ENCODE assay signal across 23 mouse cellular contexts in genomic region chr11:107438140-107438539, GRCm38 (mm10). TPM values are rescaled to one million over a fixed set of nuclear protein-coding genes. Genes with fewer than 3 reads are reported as not detected.
DNase-seq lines count a peak whose midpoint lies in the region; ATAC-seq and TF ChIP-seq lines count a peak whose summit lies in the region.
"Had no signal": no experiment of that assay in that cellular context is flagged by ENCODE, and none has a peak within 500 bp of the region (broad histone marks: within the 10 kb centered on the region; RNA-seq: fewer than 3 reads in every experiment).

No protein-coding gene starts in this region.

- no peak for TF ChIP-seq POLR2A in ES-Bruce4 (IDR thresholded peaks at IDR 0.05; ENCODE audit: insufficient read depth, low read length)

- peak; percentile 64 for DNase-seq in forebrain, embryonic 14.5 days (ENCODE audit: low spot score)
- DNase-seq in forebrain, postnatal 0 days = no peak
- no peak for DNase-seq in heart, postnatal 0 days (ENCODE audit: low spot score)
- peak; percentile 71 for DNase-seq in embryonic facial prominence, embryonic 14.5 days (ENCODE audit: low spot score)
- DNase-seq in cerebellum, postnatal 25 days = no peak
- DNase-seq in layer of hippocampus, postnatal 25 days (ENCODE audit: extremely low spot score in 1 of 2, low spot score in 1 of 2) = no peak
- DNase-seq: adrenal gland, adult 8-10 months; cerebellum, adult 2 months; cerebellum, postnatal 36 days; embryo, embryonic 11 days; lung, adult 18-20 months; retina, postnatal 1 day; right cerebral cortex, postnatal 25 days; spleen, adult 18-20 months had no signal

- H3K27ac ChIP-seq in forebrain, embryonic 14.5 days (ENCODE audit: low read depth, low read length) = no peak overlapping the region
- H3K27ac ChIP-seq in forebrain, postnatal 0 days (ENCODE audit: low read depth, low read length) = no peak overlapping the region
- peak overlapping the region; percentile 33 for H3K27ac ChIP-seq in heart, postnatal 0 days (ENCODE audit: low read depth)
- H3K27ac ChIP-seq in heart, embryonic 11.5 days (ENCODE audit: low read depth, low read length) = no peak overlapping the region
- peak overlapping the region; percentile 80 for H3K27ac ChIP-seq in ES-Bruce4 (ENCODE audit: insufficient read depth, low read length)
- H3K27ac ChIP-seq in embryonic facial prominence, embryonic 14.5 days (replicated peaks; ENCODE audit: low read depth, low read length) = no peak overlapping the region
- H3K27ac ChIP-seq: hindbrain, postnatal 0 days; midbrain, embryonic 13.5 days; neural tube, embryonic 13.5 days had no signal

- H3K9me3 ChIP-seq in forebrain, embryonic 14.5 days (replicated peaks; ENCODE audit: control insufficient read depth, low read length) = no peaks in the 10 kb centered on the region
- no peaks in the 10 kb centered on the region for H3K9me3 ChIP-seq in forebrain, postnatal 0 days (ENCODE audit: low read length)
- no peaks in the 10 kb centered on the region for H3K9me3 ChIP-seq in heart, postnatal 0 days (replicated peaks; ENCODE audit: control insufficient read depth, low read length)
- no peaks in the 10 kb centered on the region for H3K9me3 ChIP-seq in heart, embryonic 11.5 days (replicated peaks; ENCODE audit: control insufficient read depth, low read length)
- no peaks in the 10 kb centered on the region for H3K9me3 ChIP-seq in ES-Bruce4 (replicated peaks; ENCODE audit: control insufficient read depth, insufficient read depth, low read length, poor library complexity, severe bottlenecking)
- H3K9me3 ChIP-seq in embryonic facial prominence, embryonic 14.5 days (ENCODE audit: control insufficient read depth, low read length) = no peaks in the 10 kb centered on the region
- H3K9me3 ChIP-seq: G1E; midbrain, embryonic 13.5 days; neural tube, embryonic 13.5 days had no signal

- TF ChIP-seq CTCF in forebrain, postnatal 0 days (IDR thresholded peaks at IDR 0.05; ENCODE audit: low read depth) = no peak
- TF ChIP-seq CTCF in heart, postnatal 0 days (IDR thresholded peaks at IDR 0.05; ENCODE audit: low read depth) = peak; percentile 3; the same call in 1 of the 2 replicates
- no peak for TF ChIP-seq CTCF in ES-Bruce4 (IDR thresholded peaks at IDR 0.05; ENCODE audit: low read depth, low read length)

- H3K4me2 ChIP-seq in forebrain, embryonic 14.5 days (ENCODE audit: low read length) = no peak overlapping the region
- no peak overlapping the region for H3K4me2 ChIP-seq in forebrain, postnatal 0 days (ENCODE audit: low read depth)
- H3K4me2 ChIP-seq in heart, postnatal 0 days (ENCODE audit: low read depth, low read length) = no peak overlapping the region
- H3K4me2 ChIP-seq in heart, embryonic 11.5 days = no peak overlapping the region
- no peak overlapping the region for H3K4me2 ChIP-seq in embryonic facial prominence, embryonic 14.5 days (ENCODE audit: low read depth, low read length)
- H3K4me2 ChIP-seq: liver, embryonic 12.5 days; midbrain, embryonic 13.5 days; neural tube, embryonic 13.5 days had no signal

- H3K27me3 ChIP-seq in forebrain, embryonic 14.5 days (replicated peaks; ENCODE audit: control insufficient read depth, insufficient read depth, low read length) = no peaks in the 10 kb centered on the region
- H3K27me3 ChIP-seq in forebrain, postnatal 0 days (ENCODE audit: insufficient read depth, low read length) = no peaks in the 10 kb centered on the region
- H3K27me3 ChIP-seq in heart, postnatal 0 days (ENCODE audit: control insufficient read depth, insufficient read depth, low read length) = no peaks in the 10 kb centered on the region
- no peaks in the 10 kb centered on the region for H3K27me3 ChIP-seq in heart, embryonic 11.5 days (ENCODE audit: control insufficient read depth, insufficient read depth, low read length)
- H3K27me3 ChIP-seq in ES-Bruce4 (ENCODE audit: control insufficient read depth, insufficient read depth, low read length, poor library complexity, severe bottlenecking) = no peaks in the 10 kb centered on the region
- no peaks in the 10 kb centered on the region for H3K27me3 ChIP-seq in embryonic facial prominence, embryonic 14.5 days (replicated peaks; ENCODE audit: control insufficient read depth, insufficient read depth, low read length)
- H3K27me3 ChIP-seq: liver, embryonic 12.5 days; midbrain, embryonic 13.5 days; neural tube, embryonic 13.5 days had no signal

- no peak for ATAC-seq in forebrain, embryonic 14.5 days
- no peak for ATAC-seq in forebrain, postnatal 0 days
- ATAC-seq in heart, postnatal 0 days (ENCODE audit: insufficient read depth, low read depth) = no peak
- ATAC-seq in heart, embryonic 11.5 days (replicated peaks; ENCODE audit: insufficient number of reproducible peaks, low FRiP score, low TSS enrichment) = no peak
- ATAC-seq in embryonic facial prominence, embryonic 14.5 days (ENCODE audit: low read depth) = no peak
- ATAC-seq: CD4-positive, CD25-positive, alpha-beta regulatory T cell, adult 4 months; hindbrain, postnatal 0 days; intestine, embryonic 16.5 days; liver, embryonic 12.5 days; midbrain, embryonic 13.5 days had no signal

- no peak for TF ChIP-seq EP300 in heart, postnatal 0 days (IDR thresholded peaks at IDR 0.05; ENCODE audit: low read depth)
- no peak for TF ChIP-seq EP300 in ES-Bruce4 (IDR thresholded peaks at IDR 0.05; ENCODE audit: insufficient read depth, low read depth, low read length)

- H3K36me3 ChIP-seq in forebrain, embryonic 14.5 days (ENCODE audit: control insufficient read depth, insufficient read depth, low read length) = no peaks in the 10 kb centered on the region
- no peaks in the 10 kb centered on the region for H3K36me3 ChIP-seq in forebrain, postnatal 0 days (ENCODE audit: insufficient read depth)
- H3K36me3 ChIP-seq in heart, postnatal 0 days (replicated peaks; ENCODE audit: control insufficient read depth, insufficient read depth, low read length) = no peaks in the 10 kb centered on the region
- no peaks in the 10 kb centered on the region for H3K36me3 ChIP-seq in heart, embryonic 11.5 days (ENCODE audit: control insufficient read depth, insufficient read depth, low read length)
- no peaks in the 10 kb centered on the region for H3K36me3 ChIP-seq in ES-Bruce4 (ENCODE audit: control insufficient read depth, insufficient read depth, low read length, poor library complexity, severe bottlenecking)
- no peaks in the 10 kb centered on the region for H3K36me3 ChIP-seq in embryonic facial prominence, embryonic 14.5 days (ENCODE audit: control insufficient read depth, insufficient read depth, low read length)
- H3K36me3 ChIP-seq: liver, embryonic 12.5 days; midbrain, embryonic 13.5 days; neural tube, embryonic 13.5 days had no signal

- no peak overlapping the region for H3K9ac ChIP-seq in forebrain, embryonic 14.5 days (ENCODE audit: low read length)
- H3K9ac ChIP-seq in forebrain, postnatal 0 days = no peak overlapping the region
- no peak overlapping the region for H3K9ac ChIP-seq in heart, postnatal 0 days (replicated peaks; ENCODE audit: low read depth, low read length)
- H3K9ac ChIP-seq in heart, embryonic 11.5 days (ENCODE audit: low read depth, low read length) = no peak overlapping the region
- H3K9ac ChIP-seq in ES-Bruce4 (ENCODE audit: low read depth, poor library complexity, severe bottlenecking) = no peak overlapping the region
- H3K9ac ChIP-seq in embryonic facial prominence, embryonic 14.5 days (ENCODE audit: low read depth, low read length) = no peak overlapping the region
- H3K9ac ChIP-seq: liver, embryonic 12.5 days; midbrain, embryonic 13.5 days; neural tube, embryonic 13.5 days had no signal

- H3K4me1 ChIP-seq in forebrain, embryonic 14.5 days (ENCODE audit: control insufficient read depth, insufficient read depth, low read length) = peaks cover 5% of the 10 kb centered on the region; the same call in 1 of the 2 replicates
- no peaks in the 10 kb centered on the region for H3K4me1 ChIP-seq in forebrain, postnatal 0 days (ENCODE audit: insufficient read depth)
- H3K4me1 ChIP-seq in heart, postnatal 0 days (ENCODE audit: control insufficient read depth, insufficient read depth) = peaks cover 25% of the 10 kb centered on the region
- H3K4me1 ChIP-seq in heart, embryonic 11.5 days (ENCODE audit: control insufficient read depth, insufficient read depth, low read length) = no peaks in the 10 kb centered on the region
- peaks cover 4% of the 10 kb centered on the region for H3K4me1 ChIP-seq in ES-Bruce4 (ENCODE audit: control insufficient read depth, insufficient read depth, low read length)
- peaks cover 12% of the 10 kb centered on the region for H3K4me1 ChIP-seq in embryonic facial prominence, embryonic 14.5 days (ENCODE audit: control insufficient read depth, insufficient read depth, low read length)

- no peak overlapping the region for H3K4me3 ChIP-seq in forebrain, embryonic 14.5 days (ENCODE audit: low read depth, low read length)
- no peak overlapping the region for H3K4me3 ChIP-seq in forebrain, postnatal 0 days (ENCODE audit: low read depth, low read length)
- H3K4me3 ChIP-seq in heart, postnatal 0 days (ENCODE audit: low read depth, low read length) = no peak overlapping the region
- H3K4me3 ChIP-seq in heart, embryonic 11.5 days (ENCODE audit: low read depth, low read length) = no peak overlapping the region
- H3K4me3 ChIP-seq in ES-Bruce4 (ENCODE audit: low read depth, low read length) = no peak overlapping the region
- H3K4me3 ChIP-seq in embryonic facial prominence, embryonic 14.5 days (ENCODE audit: low read depth, low read length) = no peak overlapping the region
- H3K4me3 ChIP-seq: liver, embryonic 12.5 days; midbrain, embryonic 13.5 days; neural tube, embryonic 13.5 days had no signal

- 80% methylated on average over 3 of the region's 3 CpGs for WGBS in forebrain, embryonic 14.5 days
- WGBS in forebrain, postnatal 0 days = 54% methylated on average over 3 of the region's 3 CpGs
- WGBS in heart, postnatal 0 days = 75% methylated on average over 3 of the region's 3 CpGs
- WGBS in heart, embryonic 11.5 days (ENCODE audit: insufficient replicate concordance) = 88% methylated on average over 3 of the region's 3 CpGs
- 44% methylated on average over 3 of the region's 3 CpGs for whole genome bisulfite sequencing in embryonic facial prominence, embryonic 14.5 days

RNA-seq across cellular contexts. Expression of gene Pitpnc1, which starts 32.4 kb away (rescaled TPM):
- 31.4 and 38.9 TPM in 2 replicates for polyA plus RNA-seq in forebrain, embryonic 14.5 days (2014; fragmentation: Nextera tagmentation; extraction: Ambion mirVana)
- total RNA-seq in forebrain, postnatal 0 days (2014; rRNA removed) = 40.2 and 49.1 TPM in 2 replicates
- 33.7 and 47.6 TPM in 2 replicates for polyA plus RNA-seq in forebrain, postnatal 0 days (2015; fragmentation: Nextera tagmentation; extraction: Ambion mirVana)
- 27.9 and 28.7 TPM in 2 replicates for total RNA-seq in heart, postnatal 0 days (2014; rRNA removed; ENCODE audit: low replicate concordance)
- polyA plus RNA-seq in heart, postnatal 0 days (2015; fragmentation: Nextera tagmentation; extraction: Ambion mirVana) = 29.2 and 31.6 TPM in 2 replicates
- polyA plus RNA-seq in heart, embryonic 11.5 days (2014; fragmentation: Nextera tagmentation; extraction: Ambion mirVana) = 9.7 and 10.9 TPM in 2 replicates
- 25.4 and 27.1 TPM in 2 replicates for polyA plus RNA-seq in ES-Bruce4 (2011; ENCODE audit: insufficient read depth, insufficient read length, low read depth, missing spikeins)
- 20.6 and 21.2 TPM in 2 replicates for polyA plus RNA-seq in embryonic facial prominence, embryonic 14.5 days (2014; fragmentation: Nextera tagmentation; extraction: Ambion mirVana)
- total RNA-seq in layer of hippocampus, postnatal 25 days (2021) = 10 to 100 TPM; 53.6 to 58.3 TPM

RNA-seq across cellular contexts. Expression of gene Psmd12, which starts 41.1 kb away (rescaled TPM):
- 171 and 177 TPM in 2 replicates for polyA plus RNA-seq in forebrain, embryonic 14.5 days (2014; fragmentation: Nextera tagmentation; extraction: Ambion mirVana)
- total RNA-seq in forebrain, postnatal 0 days (2014; rRNA removed) = 54.5 and 59.1 TPM in 2 replicates
- 146 and 149 TPM in 2 replicates for polyA plus RNA-seq in forebrain, postnatal 0 days (2015; fragmentation: Nextera tagmentation; extraction: Ambion mirVana)
- total RNA-seq in heart, postnatal 0 days (2014; rRNA removed; ENCODE audit: low replicate concordance) = 26.7 and 45.6 TPM in 2 replicates
- 153 and 158 TPM in 2 replicates for polyA plus RNA-seq in heart, postnatal 0 days (2015; fragmentation: Nextera tagmentation; extraction: Ambion mirVana)
- polyA plus RNA-seq in heart, embryonic 11.5 days (2014; fragmentation: Nextera tagmentation; extraction: Ambion mirVana) = 178 and 179 TPM in 2 replicates
- 155 and 167 TPM in 2 replicates for polyA plus RNA-seq in ES-Bruce4 (2011; ENCODE audit: insufficient read depth, insufficient read length, low read depth, missing spikeins)
- 154 and 160 TPM in 2 replicates for polyA plus RNA-seq in embryonic facial prominence, embryonic 14.5 days (2014; fragmentation: Nextera tagmentation; extraction: Ambion mirVana)
- 10 to 100 TPM; 65.9 to 72.2 TPM for total RNA-seq in layer of hippocampus, postnatal 25 days (2021)

Comparison
In these comparisons a context has a peak if more than half of its experiments do, and no peak if none do; other contexts are left out.
1. DNase-seq: peak in forebrain, embryonic 14.5 days (single experiment) and embryonic facial prominence, embryonic 14.5 days (single experiment); none in forebrain, postnatal 0 days (single experiment), heart, postnatal 0 days (single experiment), cerebellum, postnatal 25 days (0 of 2) and layer of hippocampus, postnatal 25 days (0 of 2).
2. H3K27ac ChIP-seq: peak in heart, postnatal 0 days (single experiment) and ES-Bruce4 (single experiment); none in forebrain, embryonic 14.5 days (single experiment), forebrain, postnatal 0 days (single experiment), heart, embryonic 11.5 days (single experiment) and embryonic facial prominence, embryonic 14.5 days (single experiment).